18 mouse cellular contexts compared by ENCODE assay signal in the genomic region with DNA sequence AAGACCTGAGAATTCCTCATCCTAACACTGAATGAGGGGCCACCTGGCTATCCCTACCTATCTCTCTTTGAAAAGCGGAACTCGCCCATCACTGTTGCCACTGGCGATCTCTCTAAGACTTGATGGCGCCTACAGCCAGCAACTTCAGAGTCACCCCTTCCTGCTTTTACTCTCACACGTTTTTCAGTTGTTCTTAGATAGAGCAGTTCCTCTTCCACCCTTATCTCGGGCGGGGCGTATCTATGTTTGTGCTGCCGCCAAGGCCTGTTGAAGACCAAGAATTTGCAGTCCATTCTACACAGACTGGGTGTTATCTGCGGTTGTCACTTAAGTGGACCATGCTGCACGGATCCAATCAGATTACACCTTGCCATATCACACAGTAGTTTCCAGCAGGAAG.
DNase-seq lines count a peak whose midpoint lies in the region; ATAC-seq lines count a peak whose summit lies in the region.
"Had no signal": no experiment of that assay in that cellular context is flagged by ENCODE, and none has a peak within 500 bp of the region (broad histone marks: within the 10 kb centered on the region; RNA-seq: fewer than 3 reads in every experiment).

No protein-coding gene starts in this region.

- no peak overlapping the region for H3K9ac ChIP-seq in heart, embryonic 12.5 days
- no peak overlapping the region for H3K9ac ChIP-seq in heart, embryonic 13.5 days
- no peak overlapping the region for H3K9ac ChIP-seq in liver, embryonic 13.5 days
- H3K9ac ChIP-seq: embryonic facial prominence, embryonic 12.5 days; hindbrain, embryonic 12.5 days; limb, embryonic 12.5 days had no signal

- WGBS in heart, embryonic 12.5 days = 2% methylated on average over 11 of the region's 11 CpGs
- WGBS in heart, embryonic 13.5 days = 6% methylated on average over 11 of the region's 11 CpGs
- 14% methylated on average over 11 of the region's 11 CpGs for WGBS in liver, embryonic 13.5 days (ENCODE audit: insufficient replicate concordance)
- WGBS in forebrain, embryonic 10.5 days = 87% methylated on average over 11 of the region's 11 CpGs

- H3K4me2 ChIP-seq in heart, embryonic 12.5 days = peak overlapping the region; percentile 11; the same call in 1 of the 2 replicates
- H3K4me2 ChIP-seq in heart, embryonic 13.5 days = peak overlapping the region; percentile 34
- H3K4me2 ChIP-seq in liver, embryonic 13.5 days = peak overlapping the region; percentile 35
- H3K4me2 ChIP-seq: embryonic facial prominence, embryonic 12.5 days; hindbrain, embryonic 12.5 days; limb, embryonic 12.5 days had no signal

- intact Hi-C loops in heart, postnatal 36 days (cut with DNase I) = loop anchor here (10.0 kb wide), 1 partner anchor 54 kb away; no protein-coding TSS in a partner anchor

- H3K9me3 ChIP-seq in heart, embryonic 12.5 days (replicated peaks) = no peaks in the 10 kb centered on the region
- H3K9me3 ChIP-seq in heart, embryonic 13.5 days = no peaks in the 10 kb centered on the region
- H3K9me3 ChIP-seq in liver, embryonic 13.5 days (replicated peaks) = no peaks in the 10 kb centered on the region
- H3K9me3 ChIP-seq in forebrain, embryonic 10.5 days = no peaks in the 10 kb centered on the region
- H3K9me3 ChIP-seq: embryonic facial prominence, embryonic 12.5 days; hindbrain, embryonic 12.5 days; limb, embryonic 12.5 days had no signal

- peak overlapping the region; percentile 73 for H3K27ac ChIP-seq in heart, embryonic 12.5 days (ENCODE audit: poor library complexity, severe bottlenecking)
- peak overlapping the region; percentile 81 for H3K27ac ChIP-seq in heart, embryonic 13.5 days (replicated peaks)
- H3K27ac ChIP-seq in liver, embryonic 13.5 days = 0 out of 2 replicates have a peak overlapping the region, but pooled peaks have one; percentile 8
- H3K27ac ChIP-seq in forebrain, embryonic 10.5 days = no peak overlapping the region
- H3K27ac ChIP-seq: embryonic facial prominence, embryonic 12.5 days; hindbrain, embryonic 12.5 days; limb, embryonic 12.5 days had no signal

- peak; percentile 86 for ATAC-seq in heart, embryonic 12.5 days (ENCODE audit: insufficient number of reproducible peaks, low FRiP score)
- ATAC-seq in heart, embryonic 13.5 days (ENCODE audit: extremely low read depth, insufficient number of reproducible peaks, low FRiP score, low TSS enrichment) = peak; percentile 66; the same call in 1 of the 2 replicates
- peak; percentile 86 for ATAC-seq in liver, embryonic 13.5 days (ENCODE audit: low read depth)

- no peaks in the 10 kb centered on the region for H3K27me3 ChIP-seq in heart, embryonic 12.5 days (replicated peaks)
- no peaks in the 10 kb centered on the region for H3K27me3 ChIP-seq in heart, embryonic 13.5 days (replicated peaks)
- H3K27me3 ChIP-seq in liver, embryonic 13.5 days = no peaks in the 10 kb centered on the region
- H3K27me3 ChIP-seq in forebrain, embryonic 10.5 days (ENCODE audit: poor library complexity, severe bottlenecking) = no peaks in the 10 kb centered on the region
- H3K27me3 ChIP-seq: embryonic facial prominence, embryonic 12.5 days; hindbrain, embryonic 12.5 days; limb, embryonic 12.5 days had no signal

- peaks cover 65% of the 10 kb centered on the region for H3K4me1 ChIP-seq in heart, embryonic 12.5 days (replicated peaks)
- H3K4me1 ChIP-seq in heart, embryonic 13.5 days = peaks cover 43% of the 10 kb centered on the region
- peaks cover 34% of the 10 kb centered on the region for H3K4me1 ChIP-seq in liver, embryonic 13.5 days (replicated peaks)
- peaks cover 4% of the 10 kb centered on the region; the same call in 1 of the 2 replicates for H3K4me1 ChIP-seq in forebrain, embryonic 10.5 days
- H3K4me1 ChIP-seq: hindbrain, embryonic 12.5 days; limb, embryonic 12.5 days had no signal

- peaks cover 44% of the 10 kb centered on the region for H3K36me3 ChIP-seq in heart, embryonic 12.5 days
- peaks cover 45% of the 10 kb centered on the region for H3K36me3 ChIP-seq in heart, embryonic 13.5 days
- no peaks in the 10 kb centered on the region for H3K36me3 ChIP-seq in liver, embryonic 13.5 days
- no peaks in the 10 kb centered on the region for H3K36me3 ChIP-seq in forebrain, embryonic 10.5 days (replicated peaks)
- H3K36me3 ChIP-seq: hindbrain, embryonic 12.5 days; limb, embryonic 12.5 days had no signal

- H3K4me3 ChIP-seq in heart, embryonic 12.5 days = no peak overlapping the region
- no peak overlapping the region for H3K4me3 ChIP-seq in heart, embryonic 13.5 days
- no peak overlapping the region for H3K4me3 ChIP-seq in liver, embryonic 13.5 days (replicated peaks)
- H3K4me3 ChIP-seq in forebrain, embryonic 10.5 days = no peak overlapping the region
- H3K4me3 ChIP-seq: embryonic facial prominence, embryonic 12.5 days; hindbrain, embryonic 12.5 days; limb, embryonic 12.5 days; megakaryocyte, embryonic 14.5 days had no signal

- DNase-seq in heart, postnatal 36 days = no peak
- peak; percentile 5 for DNase-seq in A20 (ENCODE audit: low read depth, low spot score)
- DNase-seq in liver, embryonic 13.5 days = no peak
- DNase-seq in forebrain, embryonic 10.5 days (ENCODE audit: extremely low spot score, low spot score) = no peak
- DNase-seq in urinary bladder, adult 2 months (ENCODE audit: low spot score) = no peak
- DNase-seq in thymus, postnatal 10 days (ENCODE audit: low spot score in 2 of 2) = no peak
- DNase-seq: adrenal gland, postnatal 36 days; B cell, adult 2 months; cerebellum, postnatal 25 days; kidney, adult 18-20 months; kidney, postnatal 4 days; right cerebral cortex, postnatal 25 days had no signal
